Mouse (Mus musculus): ENCODE measurements around the gene C1qa. TPM values are rescaled to one million over a fixed set of nuclear protein-coding genes. Genes with fewer than 3 reads are reported as not detected.

The C1qa gene
- polyA plus RNA-seq, 1 experiment = 5.2 TPM

DNA sequence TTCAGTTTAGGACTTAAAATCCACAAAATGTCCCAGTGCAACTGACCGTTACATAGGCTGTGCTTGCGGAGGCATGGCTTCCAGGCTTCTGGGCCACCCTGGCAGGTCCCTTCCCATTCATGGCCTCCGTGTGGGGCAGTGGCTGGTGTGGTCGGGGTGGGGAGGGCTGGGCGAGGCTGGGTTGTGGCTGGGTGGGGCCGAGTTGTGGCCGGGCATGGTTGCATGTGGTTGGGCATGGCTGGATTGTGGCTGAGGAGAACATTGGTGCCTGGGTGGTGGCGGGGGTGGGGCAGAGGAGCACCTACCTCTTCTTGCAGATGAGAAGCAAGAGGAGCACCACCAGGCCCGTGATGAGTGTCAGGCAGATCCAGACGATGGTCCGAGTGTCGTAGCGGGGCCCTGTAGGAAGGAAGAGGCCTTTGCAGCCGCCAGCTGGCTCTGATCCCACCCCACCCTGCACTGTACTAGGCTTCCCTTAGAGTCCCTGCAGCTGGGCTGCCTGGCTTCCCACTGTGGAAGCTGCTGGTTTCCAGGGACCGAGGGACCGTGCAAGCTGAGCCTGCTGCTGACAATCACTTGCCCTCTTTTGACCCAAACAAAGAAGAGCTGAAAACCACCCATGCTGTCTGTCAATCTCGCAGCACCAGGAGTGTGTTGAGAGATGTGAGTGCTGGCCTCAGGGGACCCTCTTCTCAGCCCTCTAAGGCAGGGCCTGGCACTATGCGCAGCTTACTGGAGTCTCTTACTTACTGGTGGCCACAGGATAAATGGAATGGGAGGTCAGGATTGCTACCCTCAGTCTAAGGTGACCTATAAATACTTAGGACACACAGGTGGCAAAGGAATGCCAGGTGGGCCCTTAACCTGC is 36.4 kb upstream of the C1qa start:
- TF ChIP-seq POLR2A (IDR thresholded peaks at IDR 0.05; ENCODE audit: control insufficient read depth, low read depth, low read length) = no peak
- no peak for TF ChIP-seq CTCF (IDR thresholded peaks at IDR 0.05; ENCODE audit: control insufficient read depth, insufficient read depth, insufficient replicate concordance, low read depth, low read length)
- H3K4me3 ChIP-seq (ENCODE audit: control insufficient read depth, low read depth, low read length) = no peak overlapping the region
- no peaks in the 10 kb centered on the region for H3K27me3 ChIP-seq (ENCODE audit: control insufficient read depth, insufficient read depth, low read length)
- H3K36me3 ChIP-seq (ENCODE audit: control insufficient read depth, insufficient read depth, low read length) = no peaks in the 10 kb centered on the region
- no peak overlapping the region for H3K27ac ChIP-seq (ENCODE audit: control insufficient read depth, insufficient read depth, low read depth, low read length)
- H3K4me1 ChIP-seq (ENCODE audit: control insufficient read depth, insufficient read depth, low read length) = peaks cover 8% of the 10 kb centered on the region

- H3K36me3 ChIP-seq (ENCODE audit: control insufficient read depth, insufficient read depth, low read length) = no peaks in the 10 kb centered on the region
- no peaks in the 10 kb centered on the region for H3K27me3 ChIP-seq (ENCODE audit: control insufficient read depth, insufficient read depth, low read length)
- H3K4me3 ChIP-seq (ENCODE audit: control insufficient read depth, low read depth, low read length) = no peak overlapping the region
- H3K27ac ChIP-seq (ENCODE audit: control insufficient read depth, insufficient read depth, low read depth, low read length) = no peak overlapping the region
- H3K4me1 ChIP-seq (ENCODE audit: control insufficient read depth, insufficient read depth, low read length) = no peaks in the 10 kb centered on the region
- TF ChIP-seq CTCF (IDR thresholded peaks at IDR 0.05; ENCODE audit: control insufficient read depth, insufficient read depth, insufficient replicate concordance, low read depth, low read length) (no peak), POLR2A (IDR thresholded peaks at IDR 0.05; ENCODE audit: control insufficient read depth, low read depth, low read length) (no peak)
Measured at GRCm38 (mm10) chr4:136930474-136930873, 31.9 kb upstream of the C1qa start.

GRCm38 (mm10) chr4:136928928-136929327 is 30.3 kb upstream of the C1qa start:
- no peak overlapping the region for H3K27ac ChIP-seq (ENCODE audit: control insufficient read depth, insufficient read depth, low read depth, low read length)
- no peaks in the 10 kb centered on the region for H3K4me1 ChIP-seq (ENCODE audit: control insufficient read depth, insufficient read depth, low read length)
- no peaks in the 10 kb centered on the region for H3K36me3 ChIP-seq (ENCODE audit: control insufficient read depth, insufficient read depth, low read length)
- H3K4me3 ChIP-seq (ENCODE audit: control insufficient read depth, low read depth, low read length) = no peak overlapping the region
- TF ChIP-seq CTCF (IDR thresholded peaks at IDR 0.05; ENCODE audit: control insufficient read depth, insufficient read depth, insufficient replicate concordance, low read depth, low read length) (peak; percentile 21; the same call in 1 of the 2 replicates), POLR2A (IDR thresholded peaks at IDR 0.05; ENCODE audit: control insufficient read depth, low read depth, low read length) (no peak)
- H3K27me3 ChIP-seq (ENCODE audit: control insufficient read depth, insufficient read depth, low read length) = no peaks in the 10 kb centered on the region

DNA sequence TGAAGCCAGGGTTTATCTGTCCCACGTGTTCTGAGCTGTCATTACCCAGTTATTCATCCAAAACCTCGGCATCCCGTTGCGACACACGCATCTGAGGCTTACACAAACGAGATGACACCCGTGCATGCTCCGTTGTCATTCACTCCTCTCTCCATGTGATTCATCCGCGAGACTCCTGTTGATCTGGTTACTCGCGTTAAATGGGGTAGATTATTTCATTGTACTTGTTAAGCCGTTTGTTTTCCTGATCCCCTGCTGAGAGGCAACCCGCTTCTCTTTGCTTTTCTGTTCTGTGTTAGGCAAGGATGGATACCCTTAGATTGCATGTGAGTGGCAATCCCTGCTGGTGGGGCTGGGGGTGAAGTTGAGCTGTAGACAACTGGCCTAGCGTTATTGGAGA is 27.2 kb upstream of the C1qa start:
- no peaks in the 10 kb centered on the region for H3K36me3 ChIP-seq (ENCODE audit: control insufficient read depth, insufficient read depth, low read length)
- no peak for TF ChIP-seq CTCF (IDR thresholded peaks at IDR 0.05; ENCODE audit: control insufficient read depth, insufficient read depth, insufficient replicate concordance, low read depth, low read length)
- TF ChIP-seq POLR2A (IDR thresholded peaks at IDR 0.05; ENCODE audit: control insufficient read depth, low read depth, low read length) = no peak
- no peak overlapping the region for H3K27ac ChIP-seq (ENCODE audit: control insufficient read depth, insufficient read depth, low read depth, low read length)
- H3K4me1 ChIP-seq (ENCODE audit: control insufficient read depth, insufficient read depth, low read length) = no peaks in the 10 kb centered on the region
- H3K27me3 ChIP-seq (ENCODE audit: control insufficient read depth, insufficient read depth, low read length) = no peaks in the 10 kb centered on the region
- H3K4me3 ChIP-seq (ENCODE audit: control insufficient read depth, low read depth, low read length) = no peak overlapping the region

DNA sequence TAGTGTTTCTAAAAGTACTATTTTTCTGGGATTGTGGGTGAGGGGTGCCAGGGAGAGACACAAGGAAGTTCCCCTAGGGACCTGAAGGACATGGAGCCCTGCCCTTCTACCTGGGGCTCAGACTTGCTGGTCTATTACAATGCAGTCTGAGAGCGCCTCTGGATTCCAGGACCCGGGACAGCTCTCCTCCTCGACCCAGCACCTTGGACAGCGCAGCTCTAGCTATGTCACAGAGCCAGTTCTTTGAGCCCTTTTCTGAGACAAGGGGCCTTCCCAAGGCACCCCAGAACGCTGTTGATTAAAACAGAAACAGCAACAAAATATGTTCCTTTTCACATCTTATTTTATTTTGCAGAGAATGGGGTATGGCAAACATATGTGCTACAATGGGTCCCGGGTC is 25.9 kb upstream of the C1qa start:
- no peak overlapping the region for H3K4me3 ChIP-seq (ENCODE audit: control insufficient read depth, low read depth, low read length)
- H3K27me3 ChIP-seq (ENCODE audit: control insufficient read depth, insufficient read depth, low read length) = no peaks in the 10 kb centered on the region
- H3K27ac ChIP-seq (ENCODE audit: control insufficient read depth, insufficient read depth, low read depth, low read length) = no peak overlapping the region
- H3K4me1 ChIP-seq (ENCODE audit: control insufficient read depth, insufficient read depth, low read length) = no peaks in the 10 kb centered on the region
- no peaks in the 10 kb centered on the region for H3K36me3 ChIP-seq (ENCODE audit: control insufficient read depth, insufficient read depth, low read length)
- TF ChIP-seq POLR2A (IDR thresholded peaks at IDR 0.05; ENCODE audit: control insufficient read depth, low read depth, low read length) (no peak), CTCF (IDR thresholded peaks at IDR 0.05; ENCODE audit: control insufficient read depth, insufficient read depth, insufficient replicate concordance, low read depth, low read length) (peak; percentile 22; the same call in 1 of the 2 replicates)

- TF ChIP-seq CTCF (IDR thresholded peaks at IDR 0.05; ENCODE audit: control insufficient read depth, insufficient read depth, insufficient replicate concordance, low read depth, low read length) (no peak), POLR2A (IDR thresholded peaks at IDR 0.05; ENCODE audit: control insufficient read depth, low read depth, low read length) (no peak)
- H3K4me3 ChIP-seq (ENCODE audit: control insufficient read depth, low read depth, low read length) = no peak overlapping the region
- no peaks in the 10 kb centered on the region for H3K36me3 ChIP-seq (ENCODE audit: control insufficient read depth, insufficient read depth, low read length)
- H3K27me3 ChIP-seq (ENCODE audit: control insufficient read depth, insufficient read depth, low read length) = no peaks in the 10 kb centered on the region
- no peak overlapping the region for H3K27ac ChIP-seq (ENCODE audit: control insufficient read depth, insufficient read depth, low read depth, low read length)
- H3K4me1 ChIP-seq (ENCODE audit: control insufficient read depth, insufficient read depth, low read length) = no peaks in the 10 kb centered on the region
Measured at GRCm38 (mm10) chr4:136919526-136919925, 20.9 kb upstream of the C1qa start.

- TF ChIP-seq POLR2A (IDR thresholded peaks at IDR 0.05; ENCODE audit: control insufficient read depth, low read depth, low read length) (no peak), CTCF (IDR thresholded peaks at IDR 0.05; ENCODE audit: control insufficient read depth, insufficient read depth, insufficient replicate concordance, low read depth, low read length) (no peak)
- no peaks in the 10 kb centered on the region for H3K4me1 ChIP-seq (ENCODE audit: control insufficient read depth, insufficient read depth, low read length)
- no peak overlapping the region for H3K4me3 ChIP-seq (ENCODE audit: control insufficient read depth, low read depth, low read length)
- no peak overlapping the region for H3K27ac ChIP-seq (ENCODE audit: control insufficient read depth, insufficient read depth, low read depth, low read length)
- H3K27me3 ChIP-seq (ENCODE audit: control insufficient read depth, insufficient read depth, low read length) = no peaks in the 10 kb centered on the region
- H3K36me3 ChIP-seq (ENCODE audit: control insufficient read depth, insufficient read depth, low read length) = no peaks in the 10 kb centered on the region
Measured at GRCm38 (mm10) chr4:136918834-136919233, 20.2 kb upstream of the C1qa start.

Measured in testis, adult 2 months (tissue).